21 mouse cellular contexts compared by ENCODE assay signal in the genomic region with DNA sequence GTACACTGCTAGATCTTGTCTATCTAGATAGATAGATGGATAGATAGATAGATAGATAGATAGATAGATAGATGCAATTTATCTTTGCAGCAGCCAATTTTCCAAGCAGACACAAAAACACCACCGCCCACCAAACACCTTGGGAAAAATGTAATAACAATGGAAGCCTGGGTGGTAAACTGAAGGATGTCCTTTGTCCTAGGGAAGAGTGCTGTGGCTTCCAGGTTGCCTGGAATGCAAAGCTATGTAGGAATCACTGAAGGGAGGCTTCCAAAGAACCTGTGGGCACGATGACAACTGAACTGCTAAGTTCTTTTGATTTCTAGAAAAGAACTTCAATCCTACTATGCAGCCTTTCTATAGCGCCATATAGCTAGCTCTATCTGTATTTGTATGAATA. TPM values are rescaled to one million over a fixed set of nuclear protein-coding genes. Genes with fewer than 3 reads are reported as not detected.
DNase-seq lines count a peak whose midpoint lies in the region.
"Had no signal": no experiment of that assay in that cellular context is flagged by ENCODE, and none has a peak within 500 bp of the region (broad histone marks: within the 10 kb centered on the region; RNA-seq: fewer than 3 reads in every experiment).

No protein-coding gene starts in this region.

- peaks cover 3% of the 10 kb centered on the region; the same call in 1 of the 2 replicates for H3K36me3 ChIP-seq in macrophage (ENCODE audit: inconsistent target)
- H3K36me3 ChIP-seq: embryonic facial prominence, embryonic 13.5 days; embryonic facial prominence, embryonic 15.5 days; forebrain, embryonic 12.5 days had no signal

- DNase-seq in R1 (ENCODE audit: low read depth, low spot score) = peak; percentile 63
- peak; percentile 52 for DNase-seq in ZHBTc4 (ENCODE audit: low read depth, low spot score)
- no peak for DNase-seq in Muller cell, postnatal 12 days (ENCODE audit: inconsistent ontology term)
- DNase-seq in layer of hippocampus, adult 9-11 months = no peak
- DNase-seq: adrenal gland, adult 8-10 months; adrenal gland, postnatal 14 days; adrenal gland, postnatal 36 days; cerebellum, adult 11 months; cerebellum, adult 18-20 months; cerebellum, adult 8-10 months; cerebellum, adult 9-11 months; cerebellum, postnatal 14 days; cerebellum, postnatal 36 days; embryo, embryonic 11 days had no signal

- no peak overlapping the region for H3K4me3 ChIP-seq in macrophage (ENCODE audit: inconsistent target)
- H3K4me3 ChIP-seq: embryonic facial prominence, embryonic 13.5 days; embryonic facial prominence, embryonic 15.5 days; erythroblast, embryonic 14.5 days; forebrain, embryonic 10.5 days; forebrain, embryonic 12.5 days had no signal

- H3K79me2 ChIP-seq in macrophage (ENCODE audit: inconsistent target) = peaks cover 98% of the 10 kb centered on the region

- 96% methylated on average over 3 of the region's 3 CpGs for WGBS in macrophage (ENCODE audit: missing documents)

- peak overlapping the region; percentile 92 for H3K27ac ChIP-seq in macrophage
- H3K27ac ChIP-seq: embryonic facial prominence, embryonic 13.5 days; embryonic facial prominence, embryonic 15.5 days; forebrain, embryonic 10.5 days; forebrain, embryonic 12.5 days had no signal

RNA-seq across cellular contexts. Expression of a gene that starts 13.1 kb away (rescaled TPM):
- total RNA-seq in macrophage (2018; cell fraction: chromatin; rRNA removed) = 1,000 to 10,000 TPM in 4 of 26 experiments, 100 to 1,000 TPM in 22; 448 to 1,370 (median 593) TPM
- total RNA-seq in macrophage (2018; cell fraction: cytosol; rRNA removed) = 100 to 1,000 TPM; 123 to 274 (median 157) TPM
- 100 to 1,000 TPM; 308 to 672 (median 443) TPM for total RNA-seq in macrophage (2018; cell fraction: nucleus; rRNA removed)
- polyA plus RNA-seq in macrophage (2018) = 73.7 to 118 TPM (median 76.8 TPM) in 3 replicates
- total RNA-seq: MEL had no signal

Comparison
In these comparisons a context has a peak if more than half of its experiments do, and no peak if none do; other contexts are left out.
1. DNase-seq: peak in R1 (single experiment) and ZHBTc4 (single experiment); none in Muller cell, postnatal 12 days (single experiment) and layer of hippocampus, adult 9-11 months (single experiment).